Mouse (Mus musculus) ovary, adult 18-20 months (tissue): Measurements from ENCODE around the gene Toe1.
A peak's percentile ranks its signal among the peaks of the same experiment; 100 is the strongest.

ENCODE experiments used
- DNase-seq: peaks from one replicate; pipeline ENCODE4 v3.0.0; 2022; ENCODE audit warnings: low spot score, mixed read lengths

The Toe1 gene

DNA sequence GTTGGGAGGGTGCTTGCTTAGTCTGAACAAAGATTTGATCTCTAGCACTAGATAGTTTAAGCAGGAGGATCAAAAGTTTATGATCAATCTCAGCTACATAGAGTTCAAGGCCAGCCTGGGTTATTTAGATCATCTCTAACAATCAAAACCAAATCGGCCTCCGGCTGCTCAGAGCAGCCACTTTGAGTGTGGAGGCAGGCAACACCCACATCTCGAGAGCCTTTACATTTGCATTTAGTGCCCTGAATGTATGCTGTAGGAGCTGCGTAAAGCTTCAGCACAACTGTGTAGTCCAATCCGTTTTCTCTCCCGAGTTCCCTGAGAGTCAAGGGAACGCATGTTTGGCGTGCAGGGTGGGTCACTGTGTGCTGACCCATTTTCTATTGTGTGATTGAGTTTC, 15.0 kb downstream of the Toe1 start:
- no peak for DNase-seq

DNA sequence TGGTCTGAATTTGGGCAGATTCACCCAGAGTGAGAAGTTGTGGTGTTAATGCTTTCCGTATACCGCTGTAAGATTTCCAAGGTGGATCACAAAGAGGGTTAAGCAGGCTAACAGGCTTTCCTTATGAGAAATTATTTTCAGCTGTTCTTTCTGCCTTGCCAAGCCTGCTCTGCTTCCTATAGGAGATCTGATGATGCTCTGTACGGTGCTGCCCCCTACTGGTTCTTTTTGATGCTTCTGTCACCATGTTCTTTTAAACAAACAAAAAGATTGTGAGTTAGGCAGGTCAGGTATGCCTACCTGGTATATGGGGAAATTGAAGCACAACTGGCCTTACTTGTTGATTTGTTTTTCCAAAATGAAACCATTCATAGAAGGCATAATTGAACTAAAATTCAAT, 18.5 kb downstream of the Toe1 start:
- DNase-seq = peak; percentile 41

DNA sequence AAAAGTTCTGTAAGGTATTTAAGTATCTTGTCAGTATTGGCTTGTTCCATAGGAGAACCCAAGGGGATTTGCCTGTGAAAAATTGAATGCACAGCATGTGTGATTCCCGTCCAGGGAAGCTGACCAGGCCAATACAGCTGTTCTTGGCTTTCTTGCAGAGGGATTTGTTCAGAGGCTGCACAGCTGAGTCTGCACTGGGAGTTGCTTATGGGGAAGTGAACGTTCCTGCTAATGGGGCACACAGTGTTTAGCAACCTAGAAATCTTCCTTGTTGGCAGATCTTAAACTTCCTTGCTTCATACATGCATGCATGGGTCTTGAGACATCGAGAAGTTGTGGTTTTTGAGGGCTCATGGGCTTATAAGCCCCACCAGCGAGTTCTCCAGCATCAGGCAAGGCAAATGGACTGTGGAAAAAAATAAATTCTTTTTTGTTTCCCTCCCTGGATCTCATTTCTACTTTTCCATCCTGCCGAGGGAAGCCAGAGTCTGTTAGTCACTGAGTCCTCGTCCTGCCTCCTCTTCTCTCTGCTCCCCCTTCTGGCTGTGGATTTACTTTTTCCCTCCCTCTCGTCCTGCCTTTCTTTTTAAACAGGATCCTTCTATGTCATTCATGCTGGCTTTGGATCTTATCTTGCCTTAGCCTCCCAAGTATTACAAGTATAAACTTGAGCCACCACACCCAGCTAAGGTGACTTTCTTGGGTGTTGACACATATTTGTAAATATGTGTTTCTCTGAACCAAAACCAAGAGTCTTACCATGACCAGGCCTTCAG, 19.3 kb downstream of the Toe1 start:
- no peak for DNase-seq

GRCm38 (mm10) chr4:116786587-116786986, 20.9 kb downstream of the Toe1 start:
- DNase-seq = no peak

GRCm38 (mm10) chr4:116782171-116782570, 25.3 kb downstream of the Toe1 start:
- DNase-seq = no peak

GRCm38 (mm10) chr4:116781366-116781765, 26.1 kb downstream of the Toe1 start:
- DNase-seq = no peak

GRCm38 (mm10) chr4:116780541-116780940, 26.9 kb downstream of the Toe1 start:
- no peak for DNase-seq

GRCm38 (mm10) chr4:116777079-116777478, 30.4 kb downstream of the Toe1 start:
- DNase-seq = no peak

- no peak for DNase-seq
Observed at GRCm38 (mm10) chr4:116776391-116776790, 31.0 kb downstream of the Toe1 start.

- no peak for DNase-seq
Observed at GRCm38 (mm10) chr4:116769060-116769459, 38.4 kb downstream of the Toe1 start.

DNA sequence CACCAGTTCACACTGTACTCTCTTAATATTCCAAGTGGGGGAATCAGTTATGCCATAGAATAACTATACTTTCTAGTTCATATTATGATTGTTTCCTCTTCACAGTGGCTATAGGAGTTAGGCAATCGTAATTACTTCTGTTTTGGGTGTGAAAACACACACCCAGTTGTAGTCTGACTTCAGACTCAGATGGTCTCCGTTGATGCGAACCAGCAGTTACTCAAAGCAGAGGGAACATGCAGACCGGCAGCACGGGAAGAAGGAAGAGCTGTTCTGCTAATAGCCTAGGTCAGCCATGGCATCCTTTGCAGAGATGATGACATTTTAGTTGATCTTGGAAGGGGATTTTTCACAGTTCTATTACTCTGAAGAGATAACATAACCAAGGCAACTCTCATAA, 38.9 kb downstream of the Toe1 start:
- no peak for DNase-seq

GRCm38 (mm10) chr4:116764001-116764400, 43.4 kb downstream of the Toe1 start:
- DNase-seq = no peak

GRCm38 (mm10) chr4:116761914-116762313, 45.5 kb downstream of the Toe1 start:
- no peak for DNase-seq

DNA sequence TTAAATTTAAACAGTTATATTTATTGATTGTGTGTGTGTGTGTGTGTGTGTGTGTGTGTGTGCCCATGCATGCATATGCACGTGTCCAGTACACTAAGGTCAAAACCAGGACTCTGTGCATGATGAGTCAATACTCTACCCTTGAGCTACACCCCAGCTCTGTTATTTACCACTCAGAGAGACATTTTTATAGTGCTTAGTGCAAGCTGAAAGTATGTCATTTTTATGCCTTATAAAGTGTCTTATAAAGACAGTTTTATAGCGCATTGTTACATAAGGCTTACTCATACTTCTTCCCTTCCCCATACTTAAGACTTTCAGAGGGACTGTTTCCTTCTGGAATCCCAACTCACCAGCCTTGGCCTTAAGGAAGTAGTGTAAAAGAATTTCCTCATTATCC, 57.7 kb downstream of the Toe1 start:
- no peak for DNase-seq
